Mouse (Mus musculus) right cerebral cortex, adult 18-20 months (tissue): ENCODE data around the gene Zfand3.

Experiments
- DNase-seq: peaks from one replicate; pipeline ENCODE4 v3.0.0; 2022; ENCODE audit warnings: mixed read lengths

Gene Zfand3

DNA sequence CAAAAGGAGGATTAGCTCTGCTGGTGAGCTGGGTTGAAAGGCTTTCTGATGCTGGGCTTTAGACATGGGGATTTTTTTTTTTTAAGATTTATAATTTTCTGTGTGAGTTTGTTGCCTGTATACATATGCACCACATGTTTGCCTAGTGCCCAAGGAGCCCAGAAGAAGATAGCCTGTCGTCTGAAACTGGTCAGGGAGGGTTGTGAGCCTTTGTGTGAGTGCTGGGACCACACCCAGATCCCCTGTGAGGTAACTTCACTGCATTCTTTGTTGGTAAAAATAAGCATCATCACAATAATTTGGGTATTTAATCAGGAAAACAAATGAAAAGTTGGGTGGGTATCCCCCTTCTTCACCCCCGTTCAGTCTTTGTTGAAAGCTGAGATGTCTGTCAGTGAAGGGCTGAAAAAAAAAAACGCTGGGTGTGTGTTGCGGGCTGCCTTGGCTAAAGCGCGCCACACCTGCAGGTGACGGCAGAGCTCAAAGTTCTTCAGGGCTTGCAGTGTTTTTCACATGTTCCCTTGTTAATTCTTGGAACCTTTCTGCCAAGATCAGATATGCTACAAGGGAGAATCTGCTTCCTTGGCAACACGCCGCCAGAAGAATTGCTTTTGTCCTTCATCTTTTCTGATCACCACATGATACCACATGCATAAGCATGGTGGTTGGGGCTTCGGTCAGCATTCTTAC lies 154.0 kb downstream of the Zfand3 start:
- DNase-seq: no peak

DNA sequence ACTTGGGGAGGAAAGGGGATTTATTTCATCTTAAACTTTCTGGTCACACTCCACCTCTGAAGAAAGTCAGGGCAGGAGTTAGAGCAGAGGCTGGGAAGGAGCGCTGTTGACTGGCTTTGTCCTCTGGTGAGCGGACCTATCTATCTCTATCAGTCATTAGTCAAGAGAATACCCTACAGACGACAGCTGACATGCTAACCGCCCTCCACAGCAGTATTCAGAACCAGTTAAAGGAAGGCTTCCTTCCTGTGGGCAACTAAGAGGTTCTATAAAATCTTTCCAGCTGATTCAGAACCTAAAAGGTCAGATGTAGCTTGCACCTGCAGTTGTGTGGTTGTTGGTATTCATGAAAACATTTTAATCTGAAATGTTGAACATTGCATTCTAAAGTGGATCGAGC lies 154.8 kb downstream of the Zfand3 start:
- DNase-seq: no peak

DNA sequence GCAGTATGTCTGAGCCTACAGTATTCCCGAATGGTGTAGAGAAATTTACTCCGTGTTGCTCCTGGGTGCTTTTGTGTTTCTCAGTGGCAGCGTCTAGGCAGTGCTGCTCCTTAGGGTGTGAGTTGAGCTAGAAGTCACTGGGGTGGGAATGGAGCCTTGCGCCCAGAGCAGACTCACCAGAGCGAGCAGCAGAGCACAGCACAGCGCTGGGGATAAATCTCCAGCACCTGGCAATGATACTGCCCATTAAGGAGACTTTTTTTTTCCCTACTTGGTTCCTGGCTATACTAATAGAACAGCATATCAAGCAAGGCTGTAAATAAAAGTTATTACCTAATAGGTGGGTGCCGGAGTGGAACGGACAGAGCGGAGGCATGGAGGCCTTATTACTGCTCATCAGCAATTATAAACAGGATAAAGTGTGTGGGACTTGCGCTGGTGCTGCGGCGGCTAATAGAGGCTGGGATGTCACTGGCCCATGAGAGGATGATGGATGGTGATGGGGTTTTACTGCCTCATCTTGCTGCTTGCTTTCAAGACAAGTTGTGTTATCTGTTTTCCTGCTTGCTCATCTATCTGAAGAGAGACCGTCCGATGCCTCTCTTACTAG lies 156.4 kb downstream of the Zfand3 start:
- no peak for DNase-seq

DNA sequence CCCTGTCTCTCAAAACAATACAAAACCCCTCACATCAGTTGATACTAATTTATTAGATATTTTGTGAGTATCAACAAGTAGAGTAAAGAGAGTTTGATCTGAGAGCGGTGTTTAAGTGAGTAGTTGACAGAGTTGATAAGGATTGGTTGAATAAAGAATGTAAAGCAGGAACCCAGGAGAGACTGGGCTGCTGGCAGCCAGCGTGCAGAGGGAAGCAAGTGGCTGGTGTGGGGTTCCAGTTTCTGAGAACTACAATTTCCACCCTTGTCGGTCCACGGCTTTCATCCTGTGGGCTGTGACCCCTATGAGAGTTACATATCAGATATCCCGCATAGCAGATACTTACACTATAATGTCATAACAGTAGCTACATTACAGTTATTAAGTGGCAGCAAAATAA lies 158.4 kb downstream of the Zfand3 start:
- DNase-seq: no peak

DNA sequence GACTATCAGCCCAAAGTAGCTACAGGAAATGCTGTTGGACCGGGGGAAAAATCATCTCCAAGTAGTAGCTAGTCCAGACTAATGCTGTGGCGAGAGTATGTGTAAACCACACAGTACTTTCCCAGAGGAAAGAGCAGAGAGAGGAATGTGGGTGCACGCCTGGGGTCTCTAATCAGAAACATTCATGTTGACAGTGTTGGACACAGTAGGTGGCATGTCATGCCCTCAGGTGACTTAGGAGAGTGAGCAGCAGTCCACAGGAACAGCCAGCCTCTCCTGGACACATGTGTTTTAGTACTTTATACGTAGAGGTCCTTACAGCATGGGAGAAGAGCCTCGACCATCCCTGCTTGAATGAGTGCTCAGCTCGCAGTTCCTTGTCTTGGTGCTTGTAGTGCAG lies 159.3 kb downstream of the Zfand3 start:
- no peak for DNase-seq

DNA sequence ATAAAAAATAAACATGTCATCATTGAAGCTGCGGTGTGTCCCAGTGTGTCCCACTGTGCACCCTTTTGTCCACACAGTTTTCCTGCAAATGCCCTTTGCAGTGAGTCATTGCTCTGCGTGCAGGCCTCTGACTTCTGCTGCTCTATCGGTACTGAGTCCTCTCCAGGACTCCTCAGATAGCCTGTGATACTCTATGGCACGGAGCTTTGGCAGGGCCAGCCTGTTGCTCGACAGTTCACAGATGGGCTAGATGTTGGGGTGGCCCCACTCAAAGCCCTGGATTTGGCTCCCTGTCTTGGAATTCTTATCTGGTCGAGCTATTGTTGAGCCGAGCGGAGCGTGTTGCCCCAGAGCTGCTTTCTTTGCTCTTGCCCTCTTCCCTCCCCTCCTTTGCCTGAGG lies 160.3 kb downstream of the Zfand3 start:
- no peak for DNase-seq

DNA sequence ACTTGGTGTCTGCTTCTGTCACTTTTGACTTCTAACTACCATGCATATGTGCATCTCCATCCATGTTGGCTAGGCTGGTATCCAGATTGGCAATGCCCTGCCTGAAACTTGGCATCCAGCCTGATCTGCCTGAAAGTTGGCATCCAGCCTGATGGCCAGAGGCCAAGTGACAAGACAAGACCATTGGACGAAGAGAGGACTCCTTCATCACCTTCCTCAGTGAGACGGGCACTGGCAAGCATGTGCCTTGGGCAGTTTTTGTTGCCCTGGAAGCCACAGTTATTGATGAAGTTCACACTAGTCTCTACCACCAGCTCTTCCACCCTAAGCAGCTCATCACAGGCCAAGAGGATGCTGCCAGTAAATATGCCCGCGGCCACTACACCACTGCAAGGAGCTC lies 172.9 kb downstream of the Zfand3 start:
- DNase-seq: no peak

DNA sequence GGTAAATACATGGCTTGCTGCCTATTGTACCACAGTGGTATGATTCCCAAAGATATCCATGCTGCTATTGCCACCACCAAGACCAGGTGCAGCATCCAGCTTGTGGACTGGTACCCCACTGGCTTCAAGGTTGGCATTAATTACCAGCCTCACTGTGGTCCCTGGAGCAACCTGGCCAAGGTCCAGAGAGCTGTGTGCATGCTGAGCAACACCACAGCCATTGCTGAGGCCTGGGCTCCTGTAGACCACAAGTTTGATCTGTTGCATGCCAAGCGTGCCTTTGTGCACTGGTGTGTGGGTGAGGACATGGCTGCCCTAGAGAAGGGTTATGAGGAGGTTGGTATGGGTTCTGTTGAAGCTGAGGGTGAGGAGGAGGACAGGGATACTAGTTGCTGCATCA lies 173.9 kb downstream of the Zfand3 start:
- DNase-seq: no peak

DNA sequence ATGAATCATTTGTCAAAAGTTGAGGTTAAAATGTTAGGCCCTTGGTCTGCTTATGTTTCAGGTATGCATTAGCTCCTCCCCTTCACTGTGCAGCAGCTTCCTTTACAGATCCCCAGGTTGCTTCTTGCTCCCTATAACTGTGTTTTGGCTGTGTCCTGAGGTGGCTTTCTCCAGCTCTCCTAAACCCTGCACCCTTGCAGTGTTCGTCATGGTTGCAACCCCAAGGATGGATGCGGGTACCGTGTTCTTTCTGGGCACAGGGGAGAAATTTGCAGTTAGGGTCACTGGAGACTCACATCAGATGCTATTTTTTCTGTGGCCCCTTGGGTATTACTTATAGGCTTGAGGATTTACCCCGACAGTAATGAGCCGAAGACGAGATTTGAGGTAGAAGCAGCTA lies 175.7 kb downstream of the Zfand3 start:
- DNase-seq: no peak

DNA sequence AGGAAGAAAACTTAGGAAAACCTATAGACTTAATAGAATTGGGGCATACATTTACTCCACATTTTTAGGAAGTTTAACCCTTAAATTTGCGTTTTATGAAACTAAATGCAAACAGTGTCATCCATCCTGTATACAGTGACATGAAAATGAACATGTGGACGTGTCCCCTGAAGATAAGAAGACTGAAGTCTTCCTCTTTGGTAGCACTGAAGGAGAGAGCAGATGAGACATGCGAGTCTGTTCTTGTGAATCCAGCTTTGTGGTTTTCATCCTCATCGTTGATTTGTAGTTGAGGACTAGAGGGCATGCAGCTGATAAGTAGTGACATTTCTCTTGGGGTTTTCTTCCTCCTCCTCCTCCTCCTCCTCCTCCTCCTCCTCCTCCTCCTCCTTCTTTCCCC lies 177.0 kb downstream of the Zfand3 start:
- DNase-seq: no peak

DNA sequence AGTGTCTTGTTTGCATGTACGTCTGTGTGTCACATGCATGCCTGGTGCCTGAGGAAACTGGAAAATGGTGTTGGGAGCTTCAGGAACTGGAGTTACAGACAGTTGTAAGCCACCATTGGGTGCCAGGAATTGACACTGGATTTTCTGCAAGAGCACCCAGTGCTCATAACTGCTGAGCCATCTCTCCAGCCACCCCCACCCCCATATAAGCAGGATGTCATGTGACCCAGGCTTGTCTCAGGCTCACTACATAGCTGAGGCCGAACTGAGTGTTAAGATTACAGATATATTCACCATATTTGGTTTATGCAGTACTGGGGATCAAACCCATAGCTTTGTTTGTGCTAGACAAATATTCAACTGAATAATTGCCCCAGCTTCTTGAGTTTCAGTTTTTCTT lies 177.5 kb downstream of the Zfand3 start:
- DNase-seq: no peak

DNA sequence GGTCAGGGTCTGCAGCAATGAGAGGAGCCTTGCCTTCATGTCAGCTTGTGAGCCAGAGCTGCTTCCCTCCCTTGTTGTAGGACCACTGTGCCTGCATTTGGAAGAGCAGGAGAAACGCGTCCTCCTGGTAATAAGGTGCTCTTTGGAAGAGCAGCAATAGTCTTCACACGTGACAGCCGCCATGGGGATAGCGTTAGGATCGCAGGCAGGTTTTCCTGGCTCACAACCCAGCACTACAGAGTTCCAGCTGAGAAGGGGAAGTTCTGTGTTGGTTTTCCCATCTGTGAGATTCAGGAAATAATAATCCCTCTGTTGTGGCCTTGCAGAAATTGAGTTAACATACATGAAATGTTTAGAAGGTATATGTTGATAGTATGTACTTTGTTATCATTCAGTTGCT lies 179.0 kb downstream of the Zfand3 start:
- DNase-seq: no peak

DNA sequence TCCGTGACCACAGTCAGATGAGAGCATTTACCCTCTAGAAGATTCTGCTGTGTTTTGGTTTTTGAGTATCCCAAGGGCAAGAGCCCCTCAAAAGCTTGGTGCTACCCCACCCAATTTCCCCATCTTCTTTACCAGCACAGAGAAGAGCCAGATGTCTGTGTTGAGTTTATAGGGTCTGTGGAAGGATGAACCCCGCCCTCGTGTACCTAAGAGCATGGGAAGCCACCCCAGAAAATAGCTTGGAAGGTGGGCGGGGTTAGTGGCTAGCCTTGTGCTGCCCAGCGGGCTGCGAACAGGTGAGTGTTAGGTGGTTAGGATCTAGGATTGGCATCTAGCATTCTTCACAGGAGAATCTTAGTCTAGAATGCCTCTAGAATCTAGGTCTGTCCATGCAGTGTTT lies 182.6 kb downstream of the Zfand3 start:
- no peak for DNase-seq

DNA sequence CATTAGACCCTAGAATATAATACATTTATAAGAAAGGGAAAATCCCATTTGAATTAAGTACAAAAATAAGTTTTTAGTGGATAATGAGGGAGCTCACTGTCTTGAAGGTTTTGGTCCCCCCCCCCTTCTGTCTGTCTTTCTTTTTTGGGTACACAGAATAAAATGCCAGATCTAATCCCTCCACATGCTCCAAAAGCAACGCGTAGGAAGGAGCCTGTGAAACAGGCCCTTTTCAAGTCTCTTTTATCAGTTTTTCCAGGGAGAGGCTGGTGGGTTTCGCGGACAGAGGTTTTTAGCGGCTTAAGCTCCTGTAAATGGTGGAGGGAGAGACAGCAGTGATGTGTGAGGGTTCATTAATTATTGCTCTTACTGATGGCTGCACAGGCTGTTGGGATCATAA lies 183.0 kb downstream of the Zfand3 start:
- no peak for DNase-seq

DNA sequence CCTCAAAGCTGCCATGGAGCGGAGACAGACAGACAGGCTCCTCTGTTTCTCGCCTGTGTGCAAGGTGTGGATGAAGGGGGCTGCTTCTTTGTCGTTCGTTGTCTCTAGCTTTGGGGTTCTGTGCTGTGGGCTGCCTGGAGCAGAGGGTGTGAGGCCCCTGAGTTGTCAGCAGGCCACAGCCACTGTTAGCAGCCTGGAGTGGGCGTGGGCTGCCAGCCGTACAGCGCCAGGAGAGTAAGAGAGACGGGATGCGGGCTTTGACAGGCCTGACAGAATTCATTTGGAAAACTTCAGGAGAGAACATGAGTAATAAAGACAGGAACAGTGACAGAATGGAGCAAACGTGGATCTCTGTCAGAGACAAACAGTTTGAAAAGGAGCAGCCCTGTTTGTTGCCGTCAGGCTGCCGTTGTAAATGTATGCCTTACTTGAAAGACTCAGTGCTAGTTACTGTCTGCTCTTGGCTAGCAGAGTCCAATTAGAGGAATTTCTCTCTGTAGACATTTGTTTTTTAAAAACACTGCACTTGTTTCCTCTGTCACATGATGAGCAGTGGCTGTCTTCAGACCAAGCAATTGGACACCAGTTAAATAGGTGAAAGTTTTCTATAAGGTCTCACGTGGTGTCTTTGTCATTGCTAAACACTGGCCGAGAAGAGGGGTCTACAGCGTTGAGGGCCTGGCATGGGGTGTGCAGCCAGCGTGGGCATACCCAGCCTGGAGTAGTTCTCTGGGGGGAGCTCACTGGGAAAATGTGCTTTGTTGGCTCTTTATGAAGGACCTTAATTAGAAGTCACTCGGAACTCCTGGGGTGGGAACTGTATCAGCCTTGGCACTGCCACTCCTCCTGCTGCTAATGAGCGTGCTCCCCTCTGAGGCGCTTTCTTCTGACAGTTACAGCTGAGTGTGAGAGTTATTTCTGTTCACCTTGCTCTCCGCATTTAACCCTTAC lies 183.8 kb downstream of the Zfand3 start:
- DNase-seq: no peak

DNA sequence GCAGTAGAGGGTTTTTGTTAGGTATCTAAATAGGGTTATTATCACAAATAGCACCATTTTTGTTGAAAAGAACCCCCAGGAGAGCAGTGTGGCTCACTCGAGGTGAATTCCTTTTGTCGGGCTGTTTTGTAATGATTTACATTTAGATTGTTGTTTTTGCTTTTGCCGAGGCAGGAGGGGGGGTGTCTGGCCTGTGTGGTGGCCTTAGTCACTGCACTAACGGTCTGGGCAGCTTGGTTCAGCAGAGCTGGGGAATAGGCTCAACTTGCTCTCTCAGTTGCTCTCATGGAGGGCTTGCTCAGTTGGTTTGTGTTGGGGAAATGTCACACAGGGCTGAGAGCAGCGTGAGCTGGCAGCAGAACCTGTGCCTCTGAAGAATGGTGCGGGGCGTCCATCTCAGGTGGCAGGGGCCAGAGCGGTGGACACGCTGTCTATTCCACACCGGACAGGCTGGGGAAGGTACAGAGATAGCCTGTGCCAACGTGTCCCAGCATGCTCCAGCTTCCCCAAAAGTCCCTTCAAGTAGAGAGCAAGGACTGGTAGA lies 186.6 kb downstream of the Zfand3 start:
- no peak for DNase-seq

DNA sequence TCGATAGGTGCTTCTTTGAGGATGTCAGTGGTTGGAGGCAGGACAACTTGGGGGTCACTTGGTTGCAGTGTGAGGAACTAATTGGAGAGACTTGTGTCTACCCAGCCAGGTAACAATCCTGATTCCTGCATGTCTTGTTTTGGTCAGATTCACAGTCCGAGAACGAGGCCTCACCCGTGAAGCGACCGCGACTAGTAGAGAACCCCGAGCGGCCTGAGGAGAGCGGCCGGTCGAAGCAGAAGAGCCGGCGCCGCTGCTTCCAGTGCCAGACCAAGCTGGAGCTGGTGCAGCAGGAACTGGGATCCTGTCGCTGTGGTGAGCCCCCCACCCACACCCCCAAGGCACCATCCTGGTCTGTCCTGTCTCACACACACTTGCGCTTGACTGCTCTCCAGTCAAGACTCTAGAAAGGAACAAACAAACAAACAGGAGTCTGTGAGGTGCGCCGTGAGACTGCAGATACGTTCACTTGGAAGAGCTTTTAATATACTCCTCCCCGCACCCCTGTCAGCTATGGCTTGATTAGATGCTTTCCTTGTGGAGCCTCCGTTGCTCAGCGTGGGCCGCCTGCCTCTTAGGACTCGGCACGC lies 188.0 kb downstream of the Zfand3 start:
- no peak for DNase-seq

DNA sequence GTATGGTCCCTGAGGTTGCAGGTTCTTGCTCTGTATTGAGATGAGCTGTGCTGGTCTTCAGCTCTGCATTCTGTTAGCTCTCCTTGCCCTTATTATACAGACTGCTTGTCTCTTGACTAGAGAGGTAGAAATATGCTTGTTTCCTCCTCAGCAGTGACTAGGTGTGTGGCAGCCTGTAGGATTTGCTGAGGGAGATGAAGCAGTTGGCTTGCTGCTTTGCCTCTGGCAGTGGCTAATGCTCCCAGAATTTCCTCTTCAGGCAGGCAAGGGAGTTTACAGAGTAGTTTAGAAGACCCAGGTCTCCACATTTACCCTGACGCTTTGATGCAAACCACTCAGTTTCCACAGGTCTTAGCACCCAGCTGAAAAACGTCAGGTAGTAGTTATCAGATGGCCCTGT lies 189.1 kb downstream of the Zfand3 start:
- DNase-seq: no peak

DNA sequence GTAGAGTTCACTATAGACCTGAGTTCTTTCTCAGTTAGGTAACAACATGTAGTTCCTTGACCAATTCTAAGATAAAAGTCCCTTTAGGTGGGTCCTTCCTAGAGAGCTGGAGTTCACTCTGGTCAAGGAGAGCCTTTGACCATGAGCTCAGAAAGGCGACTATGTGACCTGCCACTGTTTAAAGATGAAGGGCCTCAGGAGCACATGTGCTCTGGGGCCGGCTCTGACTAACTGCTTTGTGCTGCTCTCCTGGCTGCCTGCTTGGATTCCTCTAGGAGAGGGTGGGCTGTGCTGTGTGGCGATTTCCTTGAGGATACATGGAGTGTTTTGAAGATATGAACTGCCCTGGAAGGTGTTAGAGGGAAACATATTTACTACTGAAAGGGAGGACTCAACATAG lies 189.6 kb downstream of the Zfand3 start:
- DNase-seq: no peak

DNA sequence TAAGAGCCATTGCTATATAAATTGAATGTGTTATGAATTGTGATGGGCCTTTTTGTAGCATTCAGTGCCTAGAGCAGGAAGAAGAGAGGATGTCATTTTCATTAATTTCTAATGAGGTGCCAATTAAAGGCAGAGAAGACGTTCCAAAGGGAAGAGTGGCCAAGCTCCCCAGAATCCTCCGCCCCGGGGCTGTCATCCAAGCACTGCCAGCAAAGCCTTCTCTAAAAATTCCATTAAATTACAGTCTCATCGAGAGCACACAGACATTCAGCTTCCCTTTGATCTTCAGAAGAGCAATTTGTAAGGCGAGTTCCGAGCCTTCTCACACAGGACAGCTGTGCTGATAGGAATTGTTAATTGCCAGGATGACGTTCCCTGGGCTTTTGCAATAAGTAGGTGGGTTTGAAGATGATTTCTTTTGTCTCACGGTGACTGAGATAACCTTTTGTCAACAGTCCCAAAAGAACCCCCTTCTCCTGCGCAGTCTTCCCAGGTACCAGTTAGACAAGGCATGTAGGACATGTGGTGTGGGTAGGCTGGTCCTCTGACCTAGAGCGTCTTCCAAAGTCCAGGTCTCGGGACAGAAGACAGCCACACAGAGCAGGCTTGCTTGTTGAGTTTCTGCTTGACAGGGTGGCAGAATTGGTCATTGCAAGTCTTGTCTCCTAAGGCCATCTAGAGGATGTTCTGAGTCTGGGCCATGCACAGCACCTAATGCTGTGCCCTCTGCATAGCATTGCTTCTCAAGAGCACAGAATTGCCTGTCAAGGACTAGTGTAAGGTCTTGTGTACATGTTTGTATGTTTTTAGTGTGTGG lies 190.3 kb downstream of the Zfand3 start:
- DNase-seq: no peak

DNA sequence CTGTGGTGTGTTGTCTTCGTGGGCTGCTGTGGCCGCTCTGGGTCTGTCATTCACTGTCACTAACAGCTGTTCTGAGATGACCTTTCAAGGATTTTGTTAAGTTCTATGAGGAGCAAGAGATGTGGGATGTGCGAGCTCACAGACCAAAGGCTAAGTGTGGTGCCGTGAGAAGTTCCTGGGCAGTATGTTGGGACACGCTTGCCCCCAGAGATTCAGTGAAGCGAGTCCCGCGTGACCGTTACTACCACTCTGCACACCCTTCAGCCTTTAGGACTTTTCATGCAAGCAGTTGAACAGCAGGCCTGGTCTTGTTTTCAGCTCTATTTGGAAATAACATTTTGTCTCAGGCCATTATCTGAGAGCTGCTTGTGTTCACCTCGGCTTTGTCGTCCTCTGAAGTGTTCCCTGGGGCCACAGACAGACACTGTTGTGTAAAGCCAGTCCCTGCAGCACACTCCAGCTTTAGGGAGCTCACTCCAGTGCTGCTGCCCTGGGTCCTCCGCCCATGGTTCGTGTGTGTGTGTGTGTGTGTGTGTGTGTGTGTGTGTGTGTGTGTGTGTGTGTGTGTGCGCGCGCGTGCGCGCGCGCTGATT lies 191.2 kb downstream of the Zfand3 start:
- DNase-seq: no peak
